Mouse (Mus musculus): ENCODE results near the gene Spag7.
A peak's percentile ranks its signal among the peaks of the same experiment; 100 is the strongest.

Gene Spag7

DNA sequence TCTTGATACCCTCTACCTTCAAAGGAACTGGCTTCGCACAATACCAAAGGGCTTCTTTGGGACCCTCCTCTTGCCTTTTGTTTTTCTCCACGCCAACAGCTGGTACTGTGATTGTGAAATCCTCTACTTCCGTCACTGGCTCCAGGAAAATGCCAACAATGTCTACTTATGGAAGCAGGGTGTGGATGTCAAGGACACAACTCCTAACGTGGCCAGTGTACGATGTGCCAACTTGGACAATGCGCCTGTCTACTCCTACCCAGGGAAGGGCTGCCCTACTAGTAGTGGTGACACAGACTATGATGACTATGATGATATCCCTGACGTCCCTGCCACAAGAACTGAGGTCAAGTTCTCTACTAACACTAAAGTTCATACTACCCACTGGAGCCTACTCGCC is 29.2 kb downstream of the Spag7 start:
- no peak for DNase-seq

GRCm38 (mm10) chr11:70638714-70639278 is 30.4 kb downstream of the Spag7 start, which contains the start of gene Gp1ba:
Gene Gp1ba, plus strand, starts transcription at chr11:70639122.
- DNase-seq: no peak

DNA sequence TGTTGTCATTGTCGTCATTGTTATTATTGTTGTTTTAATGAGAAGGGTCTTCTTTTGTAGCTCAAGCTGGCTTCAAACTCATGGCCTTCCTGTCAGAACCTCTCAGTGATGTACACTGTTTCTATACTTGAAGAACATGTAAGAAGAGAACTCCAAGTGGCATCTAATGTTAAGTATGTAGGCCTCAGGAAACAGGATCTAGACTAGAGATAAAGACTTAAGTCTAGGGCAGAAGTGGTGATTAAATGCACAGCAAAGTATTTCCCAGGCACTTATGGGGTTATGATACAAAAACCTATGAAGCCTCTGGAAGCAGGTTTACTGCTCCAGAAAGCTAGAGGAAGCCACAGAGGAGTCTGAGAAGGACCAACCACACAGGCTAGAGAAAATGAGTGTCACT is 30.9 kb downstream of the Spag7 start:
- DNase-seq: no peak

DNA sequence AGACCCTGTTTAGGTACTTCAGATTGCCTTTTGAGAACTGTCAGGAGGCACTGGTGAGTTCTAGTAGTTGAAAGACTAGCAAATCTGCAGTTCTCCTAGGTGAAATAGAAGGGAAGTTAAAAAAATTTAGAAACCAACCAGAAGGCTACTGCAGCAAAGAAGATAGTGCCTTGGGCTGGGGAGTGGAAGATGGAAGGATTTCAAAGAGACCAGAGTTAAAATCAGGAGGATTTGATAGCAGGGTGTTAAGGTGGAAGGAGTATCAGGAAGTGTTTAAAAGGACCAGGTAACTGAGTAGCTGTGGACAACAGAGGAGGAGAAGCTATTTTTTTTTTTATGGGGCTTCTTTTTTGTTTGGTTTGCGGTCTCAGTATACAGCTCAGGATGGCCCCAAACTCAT is 31.5 kb downstream of the Spag7 start:
- DNase-seq: no peak

DNA sequence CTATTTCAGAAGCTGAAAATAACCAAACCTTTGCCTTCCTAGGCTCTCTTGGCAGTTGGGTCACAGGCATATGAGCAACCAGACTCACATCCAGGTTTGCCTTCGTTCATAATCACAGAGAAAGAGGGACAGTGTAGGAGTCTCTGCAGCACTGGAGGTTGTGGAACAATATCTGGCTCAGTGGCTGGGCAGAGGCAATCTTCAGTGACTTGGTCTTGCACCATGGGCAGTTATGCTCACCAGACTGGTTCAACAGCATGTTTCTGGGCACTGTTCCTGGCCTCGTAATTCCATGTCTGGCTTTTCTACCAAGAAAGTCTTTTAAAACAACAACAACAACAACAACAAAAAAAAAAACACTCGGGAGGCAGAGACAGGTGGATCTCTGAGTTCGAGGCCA is 33.6 kb downstream of the Spag7 start:
- no peak for DNase-seq

DNA sequence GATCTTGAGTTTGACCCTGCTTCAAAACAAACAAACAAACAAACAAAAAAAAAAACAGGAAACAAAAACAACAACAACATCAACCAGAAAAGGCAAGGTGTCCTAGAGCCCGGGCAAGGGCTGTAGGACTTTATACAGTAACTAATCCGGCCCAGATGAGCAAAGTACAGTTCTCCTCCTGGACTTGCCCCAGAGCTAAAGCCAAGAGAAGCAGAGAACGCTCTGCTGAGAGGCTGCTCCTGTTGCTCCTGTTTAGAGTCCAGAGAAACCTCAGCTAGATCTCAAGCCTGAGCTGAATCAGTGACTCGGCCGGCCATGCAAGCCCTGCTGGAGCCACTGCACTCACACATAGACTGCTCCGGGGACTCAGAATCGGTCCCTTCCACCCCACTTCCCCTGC is 39.1 kb downstream of the Spag7 start:
- no peak for DNase-seq

DNA sequence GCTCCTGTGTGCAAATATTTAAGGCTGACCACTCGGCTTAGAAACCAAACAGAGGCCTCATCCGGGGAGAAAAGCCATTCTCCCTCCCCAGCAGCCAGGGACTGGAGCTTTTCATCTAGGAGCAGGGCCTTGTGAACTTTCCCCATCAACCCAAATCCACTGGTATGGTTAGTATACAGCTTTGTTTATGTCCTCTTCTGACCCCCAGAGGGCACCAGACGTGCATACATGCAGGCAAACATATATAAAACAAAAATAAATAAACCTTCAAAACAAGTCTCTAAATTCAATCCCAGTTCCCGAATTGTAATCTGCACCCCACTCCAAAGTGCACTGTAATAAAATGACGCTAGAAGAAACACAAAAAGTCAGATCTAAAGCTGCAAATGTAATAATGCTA is 39.7 kb downstream of the Spag7 start:
- no peak for DNase-seq

DNA sequence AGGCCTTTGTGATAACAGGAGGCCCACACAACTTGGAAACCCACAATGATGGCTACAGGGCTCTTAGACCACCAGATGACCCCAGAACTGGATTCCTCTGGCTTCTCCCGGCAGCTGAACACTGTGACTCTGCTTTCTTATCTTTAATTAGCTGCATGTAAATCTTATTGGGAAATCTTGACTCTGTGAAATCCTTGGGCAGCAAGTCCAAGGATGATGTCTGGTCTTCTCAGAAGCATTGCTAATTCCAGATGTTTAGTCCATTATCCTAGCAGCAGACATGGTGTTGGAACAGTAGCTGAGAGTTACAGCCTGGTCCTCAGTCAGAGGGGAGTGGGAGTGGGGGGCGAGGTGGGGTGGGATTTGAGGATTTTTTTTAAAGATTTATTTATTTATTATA is 40.8 kb downstream of the Spag7 start:
- DNase-seq: no peak

DNA sequence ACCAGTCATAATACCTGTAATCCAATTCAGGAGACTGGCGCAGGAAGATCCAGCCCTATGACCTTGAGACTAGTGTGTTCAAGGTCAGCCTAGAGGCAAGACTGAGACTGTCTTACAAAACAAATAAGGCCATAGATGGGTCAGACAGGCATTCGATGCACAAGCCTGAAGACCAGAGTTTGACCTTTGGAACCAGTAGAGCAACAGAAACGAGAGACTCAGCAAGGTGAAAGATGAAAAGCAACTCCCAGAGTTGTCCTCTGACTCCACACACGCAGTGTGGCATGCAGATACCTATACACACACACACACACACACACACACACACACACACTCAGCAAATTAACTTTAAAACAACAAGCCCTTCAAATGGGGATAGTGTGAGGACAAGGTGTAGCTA is 42.3 kb downstream of the Spag7 start:
- DNase-seq: no peak

GRCm38 (mm10) chr11:70625473-70625872 is 43.7 kb downstream of the Spag7 start:
- peak in 1 of 2 experiments; percentile 63 for DNase-seq

DNA sequence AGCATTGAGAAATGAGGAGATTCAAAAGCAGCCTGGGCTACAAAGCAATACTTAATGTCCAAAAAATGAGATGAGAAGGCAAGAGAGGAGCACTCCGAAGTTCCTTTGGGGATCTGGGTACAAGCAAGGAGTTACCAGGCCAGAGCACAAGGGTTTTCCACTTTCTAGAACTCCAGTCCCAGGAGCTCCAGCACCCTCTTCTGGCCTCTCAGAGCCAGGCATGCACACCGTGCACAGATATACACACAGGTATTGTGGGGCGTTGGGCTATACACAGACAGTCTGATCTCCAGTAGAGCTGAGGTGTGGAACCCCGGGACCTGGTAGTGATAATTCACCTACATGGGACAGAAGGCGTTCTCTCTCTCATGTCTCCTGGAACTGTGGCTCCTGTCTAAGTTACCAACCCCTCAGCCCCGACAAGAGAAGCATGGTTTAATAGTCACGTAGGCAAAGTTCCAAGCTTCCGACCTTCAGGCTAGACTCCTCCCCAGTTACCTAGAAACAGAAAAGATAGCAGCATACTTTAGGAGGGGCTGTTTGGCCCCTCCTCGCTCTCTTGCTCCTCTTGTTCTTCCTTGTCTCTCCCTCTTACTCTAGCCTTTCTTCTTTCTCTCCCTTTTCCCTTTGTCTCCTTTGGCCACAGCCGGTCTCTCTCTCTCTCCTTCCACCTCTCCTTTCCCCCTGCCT is 46.0 kb downstream of the Spag7 start:
- DNase-seq: no peak

DNA sequence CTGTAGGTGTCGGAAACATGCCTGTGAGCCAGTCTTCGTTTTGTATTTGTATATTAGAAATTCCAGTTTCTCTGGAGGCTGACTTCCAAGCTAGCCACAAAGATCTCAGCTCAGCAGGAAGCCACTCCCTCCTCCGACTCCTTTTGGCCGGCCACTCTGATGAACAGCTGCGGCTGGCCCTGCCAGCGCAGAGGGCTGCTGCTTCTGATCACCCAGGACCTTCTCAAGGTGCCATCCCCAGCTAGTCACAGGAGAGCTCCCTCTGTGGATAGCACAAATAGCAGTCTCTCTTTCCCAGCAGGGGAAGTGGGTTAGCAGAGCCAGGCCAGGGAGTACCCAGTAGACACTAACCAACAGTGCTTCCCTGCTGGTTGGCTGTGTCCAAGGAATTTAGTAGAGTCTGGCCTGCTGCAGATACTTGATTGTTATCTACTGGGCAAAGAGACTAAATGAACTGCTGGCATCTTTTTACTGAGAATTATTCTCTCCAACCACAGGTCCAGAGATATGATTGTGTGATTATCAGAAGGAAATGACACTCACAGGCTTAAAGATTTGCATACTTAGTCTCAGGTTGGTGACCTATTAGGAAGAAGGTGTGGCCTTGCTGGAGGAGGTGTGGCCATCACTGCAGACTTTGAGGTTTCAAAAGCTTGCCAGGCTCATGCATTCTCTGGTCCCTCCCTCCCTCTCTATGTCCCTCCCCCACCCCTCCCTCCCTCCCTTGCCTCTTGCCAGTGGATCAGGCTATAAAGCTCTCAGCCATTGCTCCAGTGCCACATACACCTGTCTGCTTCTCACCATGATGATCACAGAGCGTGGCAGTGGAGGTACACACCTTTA is 47.0 kb downstream of the Spag7 start:
- DNase-seq: no peak

DNA sequence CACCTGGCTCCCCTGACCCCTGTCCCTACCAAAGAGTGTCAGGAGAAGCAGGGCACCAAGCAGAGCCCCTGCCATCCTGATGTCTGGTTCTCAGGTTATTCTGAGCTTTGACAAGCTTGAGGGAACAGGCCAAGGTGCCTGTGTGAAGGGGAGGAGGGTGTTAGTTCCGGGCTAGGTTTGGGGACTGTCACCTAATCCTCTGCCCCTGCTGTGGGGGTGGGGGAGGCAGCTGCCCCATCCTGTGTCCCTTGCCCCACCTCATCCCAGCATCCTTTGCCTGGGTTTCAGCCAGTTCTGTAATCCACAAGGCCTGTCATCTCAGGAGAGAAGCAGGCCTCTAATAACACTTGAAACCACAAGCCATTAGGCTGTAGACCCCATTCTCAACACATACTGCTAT is 50.1 kb downstream of the Spag7 start, which contains the start of gene Chrne:
Chrne (minus strand) TSS at position 116 of the 400 bp plus-strand sequence.
- no peak for DNase-seq

- no peak for DNase-seq
These were observed 53.6 kb downstream of the Spag7 start, which contains the start of gene 4930544D05Rik for GRCm38 (mm10) chr11:70615516-70616093. Gene 4930544D05Rik, plus strand, starts transcription at chr11:70615848.

DNA sequence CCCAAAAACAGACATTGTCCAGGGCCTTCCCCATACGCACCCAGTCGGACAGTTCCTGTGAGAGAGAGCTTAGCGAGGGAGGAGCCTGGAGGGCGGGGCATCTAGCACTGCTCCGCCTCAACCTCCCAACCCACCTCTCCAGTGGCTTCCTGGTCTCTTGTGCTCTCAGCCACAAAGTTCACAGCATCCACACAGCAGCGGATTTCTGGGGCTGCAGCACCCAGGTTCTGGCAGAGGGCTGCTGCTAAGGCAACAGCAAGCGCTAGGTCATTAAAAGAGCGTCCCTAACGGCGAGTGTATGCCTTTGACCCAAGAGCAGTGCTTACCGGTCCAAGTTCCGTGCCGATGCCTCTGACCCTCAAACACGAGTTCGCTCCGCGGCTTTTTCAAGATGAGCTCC is 54.1 kb downstream of the Spag7 start:
- DNase-seq: peak; percentile 67 to 77

All from spleen, adult 18-20 months (tissue).